Mouse (Mus musculus) spleen, postnatal 0 days (tissue): Measurements from ENCODE around the gene Tmx1. TPM values are rescaled to one million over a fixed set of nuclear protein-coding genes. Genes with fewer than 3 reads are reported as not detected.

Experiments
- polyA plus RNA-seq: library from polyadenylated mRNA; unstranded; fragments of >200 nt; fragmentation: Nextera tagmentation; extraction: Ambion mirVana; gene quantifications from 2 replicates; pipeline ENCODE4 v1.2.1, GENCODE M21; 2015

The Tmx1 gene
- polyA plus RNA-seq: 116 and 123 TPM in 2 replicates

GRCm38 (mm10) chr12:70452726-70453645 is at the start of gene Tmx1:
Gene Tmx1, plus strand, starts transcription at chr12:70453095.

Other genes with a start within 250 kb of the Tmx1 start
- gene Pygl, start 221.6 kb upstream of the Tmx1 start, polyA plus RNA-seq: 55.7 and 70.2 TPM in 2 replicates
- gene Trim9, start 105.5 kb upstream of the Tmx1 start, polyA plus RNA-seq: 0.16 and 0.23 TPM in 2 replicates